Mouse (Mus musculus): ENCODE data around the gene Slc25a44. TPM values are rescaled to one million over a fixed set of nuclear protein-coding genes. Genes with fewer than 3 reads are reported as not detected.

Slc25a44 gene
- polyA plus RNA-seq, 1 experiment from 2014 or later = 19.7 TPM

GRCm38 (mm10) chr3:88427342-88427905 lies 2.5 kb upstream of the Slc25a44 start:
- no peak for ATAC-seq (replicated peaks; ENCODE audit: low FRiP score, low TSS enrichment, low read depth)

GRCm38 (mm10) chr3:88425708-88426420 lies 925 bp upstream of the Slc25a44 start:
- WGBS = 84% methylated on average over 10 of the region's 10 CpGs
- H3K4me1 ChIP-seq (replicated peaks; ENCODE audit: control insufficient read depth, insufficient read depth, low read length) = peaks cover 12% of the 10 kb centered on the region
- H3K9me3 ChIP-seq (ENCODE audit: control insufficient read depth, low read length) = no peaks in the 10 kb centered on the region
- no peak overlapping the region for H3K4me2 ChIP-seq (ENCODE audit: low read length)
- peaks cover 5% of the 10 kb centered on the region for H3K36me3 ChIP-seq (ENCODE audit: control insufficient read depth, insufficient read depth, low read length)
- DNase-seq (ENCODE audit: low spot score) (no peak), ATAC-seq (replicated peaks; ENCODE audit: low FRiP score, low TSS enrichment, low read depth) (no peak)
- H3K4me3 ChIP-seq (ENCODE audit: low read depth, low read length) = 0 out of 2 replicates have a peak overlapping the region, but pooled peaks have one; percentile 71
- no peaks in the 10 kb centered on the region for H3K27me3 ChIP-seq (replicated peaks; ENCODE audit: control insufficient read depth, insufficient read depth, low read length)
- H3K9ac ChIP-seq (ENCODE audit: low read length) = no peak overlapping the region
- no peak overlapping the region for H3K27ac ChIP-seq (ENCODE audit: low read depth)

More at GRCm38 (mm10) chr3:88427342-88427905, 2.5 kb upstream of the Slc25a44 start:
- no peaks in the 10 kb centered on the region for H3K36me3 ChIP-seq (ENCODE audit: control insufficient read depth, insufficient read depth, low read length)
- H3K4me1 ChIP-seq (replicated peaks; ENCODE audit: control insufficient read depth, insufficient read depth, low read length) = peaks cover 12% of the 10 kb centered on the region
- H3K27ac ChIP-seq (ENCODE audit: low read depth) = no peak overlapping the region
- no peaks in the 10 kb centered on the region for H3K27me3 ChIP-seq (replicated peaks; ENCODE audit: control insufficient read depth, insufficient read depth, low read length)
- DNase-seq (ENCODE audit: low spot score) = no peak
- WGBS = 73% methylated on average over 4 of the region's 4 CpGs
- no peaks in the 10 kb centered on the region for H3K9me3 ChIP-seq (ENCODE audit: control insufficient read depth, low read length)
- no peak overlapping the region for H3K9ac ChIP-seq (ENCODE audit: low read length)
- H3K4me2 ChIP-seq (ENCODE audit: low read length) = no peak overlapping the region
- H3K4me3 ChIP-seq (ENCODE audit: low read depth, low read length) = no peak overlapping the region

- H3K9ac ChIP-seq (ENCODE audit: low read length) = no peak overlapping the region
- H3K27me3 ChIP-seq (replicated peaks; ENCODE audit: control insufficient read depth, insufficient read depth, low read length) = no peaks in the 10 kb centered on the region
- peak; percentile 2; the same call in 1 of the 2 replicates for ATAC-seq (replicated peaks; ENCODE audit: low FRiP score, low TSS enrichment, low read depth)
- H3K4me3 ChIP-seq (ENCODE audit: low read depth, low read length) = peak overlapping the region; percentile 71; the same call in 1 of the 2 replicates
- H3K4me2 ChIP-seq (ENCODE audit: low read length) = peak overlapping the region; percentile 36
- H3K4me1 ChIP-seq (replicated peaks; ENCODE audit: control insufficient read depth, insufficient read depth, low read length) = peaks cover 12% of the 10 kb centered on the region
- 13% methylated on average over 2 of the region's 2 CpGs for WGBS
- H3K36me3 ChIP-seq (ENCODE audit: control insufficient read depth, insufficient read depth, low read length) = peaks cover 10% of the 10 kb centered on the region
- no peaks in the 10 kb centered on the region for H3K9me3 ChIP-seq (ENCODE audit: control insufficient read depth, low read length)
- no peak for DNase-seq (ENCODE audit: low spot score)
- no peak overlapping the region for H3K27ac ChIP-seq (ENCODE audit: low read depth)
Observed at GRCm38 (mm10) chr3:88425330-88425689, 371 bp upstream of the Slc25a44 start.

GRCm38 (mm10) chr3:88422020-88422720 lies 2.8 kb downstream of the Slc25a44 start:
- H3K4me3 ChIP-seq (ENCODE audit: low read depth, low read length) = no peak overlapping the region
- DNase-seq (ENCODE audit: low spot score) (no peak), ATAC-seq (replicated peaks; ENCODE audit: low FRiP score, low TSS enrichment, low read depth) (no peak)
- peaks cover 12% of the 10 kb centered on the region for H3K4me1 ChIP-seq (replicated peaks; ENCODE audit: control insufficient read depth, insufficient read depth, low read length)
- H3K36me3 ChIP-seq (ENCODE audit: control insufficient read depth, insufficient read depth, low read length) = peaks cover 41% of the 10 kb centered on the region
- H3K9me3 ChIP-seq (ENCODE audit: control insufficient read depth, low read length) = no peaks in the 10 kb centered on the region
- H3K9ac ChIP-seq (ENCODE audit: low read length) = no peak overlapping the region
- WGBS = 42% methylated on average over 9 of the region's 9 CpGs
- no peak overlapping the region for H3K27ac ChIP-seq (ENCODE audit: low read depth)
- no peak overlapping the region for H3K4me2 ChIP-seq (ENCODE audit: low read length)
- H3K27me3 ChIP-seq (replicated peaks; ENCODE audit: control insufficient read depth, insufficient read depth, low read length) = no peaks in the 10 kb centered on the region

- Histone ChIP-seq H3K9me3 (ENCODE audit: control insufficient read depth, low read length) (no peaks in the 10 kb centered on the region), H3K27me3 (replicated peaks; ENCODE audit: control insufficient read depth, insufficient read depth, low read length) (no peaks in the 10 kb centered on the region), H3K4me1 (replicated peaks; ENCODE audit: control insufficient read depth, insufficient read depth, low read length) (peaks cover 12% of the 10 kb centered on the region), H3K36me3 (ENCODE audit: control insufficient read depth, insufficient read depth, low read length) (peaks cover 54% of the 10 kb centered on the region), H3K4me3 (ENCODE audit: low read depth, low read length) (no peak overlapping the region), H3K9ac (ENCODE audit: low read length) (no peak overlapping the region), H3K27ac (ENCODE audit: low read depth) (no peak overlapping the region), H3K4me2 (ENCODE audit: low read length) (no peak overlapping the region)
- WGBS = 89% methylated on average over 19 of the region's 19 CpGs
- ATAC-seq (replicated peaks; ENCODE audit: low FRiP score, low TSS enrichment, low read depth) (no peak), DNase-seq (ENCODE audit: low spot score) (no peak)
Observed at GRCm38 (mm10) chr3:88420771-88421170, 4.2 kb downstream of the Slc25a44 start.

- 69% methylated on average over 6 of the region's 6 CpGs for WGBS
- H3K36me3 ChIP-seq (ENCODE audit: control insufficient read depth, insufficient read depth, low read length) = peaks cover 75% of the 10 kb centered on the region
Observed at GRCm38 (mm10) chr3:88418016-88418415, 6.9 kb downstream of the Slc25a44 start.

GRCm38 (mm10) chr3:88415668-88416067 lies 9.3 kb downstream of the Slc25a44 start:
- WGBS = 56% methylated on average over 4 of the region's 4 CpGs
- no peaks in the 10 kb centered on the region for H3K27me3 ChIP-seq (replicated peaks; ENCODE audit: control insufficient read depth, insufficient read depth, low read length)
- ATAC-seq (replicated peaks; ENCODE audit: low FRiP score, low TSS enrichment, low read depth) (no peak), DNase-seq (ENCODE audit: low spot score) (no peak)
- H3K4me1 ChIP-seq (replicated peaks; ENCODE audit: control insufficient read depth, insufficient read depth, low read length) = peaks cover 3% of the 10 kb centered on the region
- no peak overlapping the region for H3K4me3 ChIP-seq (ENCODE audit: low read depth, low read length)
- H3K9ac ChIP-seq (ENCODE audit: low read length) = no peak overlapping the region
- H3K4me2 ChIP-seq (ENCODE audit: low read length) = no peak overlapping the region
- H3K36me3 ChIP-seq (ENCODE audit: control insufficient read depth, insufficient read depth, low read length) = peaks cover 87% of the 10 kb centered on the region
- H3K9me3 ChIP-seq (ENCODE audit: control insufficient read depth, low read length) = no peaks in the 10 kb centered on the region
- H3K27ac ChIP-seq (ENCODE audit: low read depth) = no peak overlapping the region

More at GRCm38 (mm10) chr3:88418016-88418415, 6.9 kb downstream of the Slc25a44 start:
- H3K9me3 ChIP-seq (ENCODE audit: control insufficient read depth, low read length) = no peaks in the 10 kb centered on the region
- no peaks in the 10 kb centered on the region for H3K4me1 ChIP-seq (replicated peaks; ENCODE audit: control insufficient read depth, insufficient read depth, low read length)
- H3K4me2 ChIP-seq (ENCODE audit: low read length) = no peak overlapping the region
- DNase-seq (ENCODE audit: low spot score) (no peak), ATAC-seq (replicated peaks; ENCODE audit: low FRiP score, low TSS enrichment, low read depth) (no peak)
- no peak overlapping the region for H3K9ac ChIP-seq (ENCODE audit: low read length)
- no peaks in the 10 kb centered on the region for H3K27me3 ChIP-seq (replicated peaks; ENCODE audit: control insufficient read depth, insufficient read depth, low read length)
- H3K27ac ChIP-seq (ENCODE audit: low read depth) = no peak overlapping the region
- no peak overlapping the region for H3K4me3 ChIP-seq (ENCODE audit: low read depth, low read length)

- no peak overlapping the region for H3K4me3 ChIP-seq (ENCODE audit: low read depth, low read length)
- H3K4me1 ChIP-seq (replicated peaks; ENCODE audit: control insufficient read depth, insufficient read depth, low read length) = peaks cover 17% of the 10 kb centered on the region
- no peaks in the 10 kb centered on the region for H3K9me3 ChIP-seq (ENCODE audit: control insufficient read depth, low read length)
- H3K27me3 ChIP-seq (replicated peaks; ENCODE audit: control insufficient read depth, insufficient read depth, low read length) = no peaks in the 10 kb centered on the region
- DNase-seq (ENCODE audit: low spot score) (no peak), ATAC-seq (replicated peaks; ENCODE audit: low FRiP score, low TSS enrichment, low read depth) (no peak)
- peaks cover 57% of the 10 kb centered on the region for H3K36me3 ChIP-seq (ENCODE audit: control insufficient read depth, insufficient read depth, low read length)
- WGBS = 86% methylated on average over 11 of the region's 11 CpGs
- H3K27ac ChIP-seq (ENCODE audit: low read depth) = no peak overlapping the region
- H3K4me2 ChIP-seq (ENCODE audit: low read length) = no peak overlapping the region
- H3K9ac ChIP-seq (ENCODE audit: low read length) = no peak overlapping the region
Observed at GRCm38 (mm10) chr3:88412636-88413035, 12.3 kb downstream of the Slc25a44 start.

All from intestine, embryonic 14.5 days (tissue).